Mouse (Mus musculus) liver, embryonic 14.5 days (tissue): ENCODE data around the gene Paxip1.

Source experiments
- CTCF ChIP-seq: IDR thresholded peaks from 2 replicates; pipeline ENCODE4 v1.5.1; 2016; ENCODE audit warnings: antibody characterized with exemption, low read depth, control low read depth
- EP300 ChIP-seq: IDR thresholded peaks from 2 replicates; pipeline ENCODE4 v1.6.1; 2016; ENCODE audit warnings: antibody characterized with exemption, low read depth

GRCm38 (mm10) chr5:27714356-27714755, 77.1 kb downstream of the Paxip1 start:
- TF ChIP-seq CTCF, result no peak
- no peak for TF ChIP-seq EP300
